In the genomic region with DNA sequence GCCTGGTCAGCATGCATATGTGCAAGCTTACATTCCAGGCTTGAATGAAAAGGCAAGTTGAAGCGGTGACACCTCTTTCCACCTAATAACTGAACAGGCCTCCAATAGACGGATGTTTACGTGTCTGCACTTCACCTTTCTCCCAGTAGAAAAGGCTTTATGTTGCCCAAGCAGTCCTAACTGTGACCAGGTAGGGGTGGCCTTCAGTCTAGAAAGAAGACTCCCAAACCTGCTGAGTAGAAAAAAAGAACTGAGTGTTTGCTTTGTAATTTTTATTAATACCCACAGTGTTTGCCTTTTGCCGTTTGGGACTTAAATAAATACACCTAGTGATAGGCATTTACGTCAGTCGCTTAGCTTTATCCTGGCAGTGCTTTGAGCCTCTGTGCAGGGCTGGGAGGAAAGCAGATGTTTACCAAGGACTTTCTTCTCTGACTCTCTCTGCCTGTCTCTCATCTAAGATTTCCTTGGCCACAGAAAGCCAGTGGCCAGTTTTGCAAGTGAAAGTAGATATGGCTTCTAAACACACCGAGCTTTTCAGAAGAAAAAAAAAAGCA, we compare ENCODE assay signal across 14 mouse cellular contexts.
"Had no signal": no experiment of that assay in that cellular context is flagged by ENCODE, and none has a peak within 500 bp of the region (broad histone marks: within the 10 kb centered on the region; RNA-seq: fewer than 3 reads in every experiment).

No protein-coding gene starts in this region.

- DNase-seq: kidney, adult 11 months; kidney, adult 9 months; kidney, postnatal 4 days; liver had no signal

- H3K4me1 ChIP-seq: megakaryocyte, embryonic 14.5 days; neural tube, embryonic 12.5 days had no signal

- H3K36me3 ChIP-seq: limb, embryonic 12.5 days; midbrain, embryonic 15.5 days; neural tube, embryonic 12.5 days had no signal

- H3K4me2 ChIP-seq: hindbrain, embryonic 14.5 days; limb, embryonic 12.5 days; midbrain, embryonic 11.5 days; midbrain, embryonic 15.5 days; neural tube, embryonic 12.5 days had no signal

- H3K9ac ChIP-seq: hindbrain, embryonic 14.5 days; limb, embryonic 12.5 days; liver, embryonic 14.5 days; midbrain, embryonic 15.5 days; neural tube, embryonic 12.5 days had no signal

- H3K9me3 ChIP-seq: limb, embryonic 12.5 days; megakaryocyte, embryonic 14.5 days; midbrain, embryonic 15.5 days; neural tube, embryonic 12.5 days had no signal

- ATAC-seq: midbrain, embryonic 15.5 days had no signal

- H3K27me3 ChIP-seq: limb, embryonic 12.5 days; midbrain, embryonic 15.5 days; neural tube, embryonic 12.5 days had no signal

- H3K27ac ChIP-seq: hindbrain, embryonic 14.5 days; kidney, postnatal 0 days; layer of hippocampus, adult 2 months; limb, embryonic 12.5 days; liver, embryonic 14.5 days; macrophage; midbrain, embryonic 15.5 days; neural tube, embryonic 12.5 days had no signal

- H3K4me3 ChIP-seq: layer of hippocampus, adult 2 months; limb, embryonic 12.5 days; megakaryocyte, embryonic 14.5 days; midbrain, embryonic 15.5 days; neural tube, embryonic 12.5 days had no signal
